Mouse (Mus musculus): Measurements from ENCODE around the gene Ubtd1. TPM values are rescaled to one million over a fixed set of nuclear protein-coding genes. Genes with fewer than 3 reads are reported as not detected.

Gene Ubtd1
- total and polyA plus RNA-seq, 3 experiments, result 3.4 to 5.8 (median 3.6) TPM

DNA sequence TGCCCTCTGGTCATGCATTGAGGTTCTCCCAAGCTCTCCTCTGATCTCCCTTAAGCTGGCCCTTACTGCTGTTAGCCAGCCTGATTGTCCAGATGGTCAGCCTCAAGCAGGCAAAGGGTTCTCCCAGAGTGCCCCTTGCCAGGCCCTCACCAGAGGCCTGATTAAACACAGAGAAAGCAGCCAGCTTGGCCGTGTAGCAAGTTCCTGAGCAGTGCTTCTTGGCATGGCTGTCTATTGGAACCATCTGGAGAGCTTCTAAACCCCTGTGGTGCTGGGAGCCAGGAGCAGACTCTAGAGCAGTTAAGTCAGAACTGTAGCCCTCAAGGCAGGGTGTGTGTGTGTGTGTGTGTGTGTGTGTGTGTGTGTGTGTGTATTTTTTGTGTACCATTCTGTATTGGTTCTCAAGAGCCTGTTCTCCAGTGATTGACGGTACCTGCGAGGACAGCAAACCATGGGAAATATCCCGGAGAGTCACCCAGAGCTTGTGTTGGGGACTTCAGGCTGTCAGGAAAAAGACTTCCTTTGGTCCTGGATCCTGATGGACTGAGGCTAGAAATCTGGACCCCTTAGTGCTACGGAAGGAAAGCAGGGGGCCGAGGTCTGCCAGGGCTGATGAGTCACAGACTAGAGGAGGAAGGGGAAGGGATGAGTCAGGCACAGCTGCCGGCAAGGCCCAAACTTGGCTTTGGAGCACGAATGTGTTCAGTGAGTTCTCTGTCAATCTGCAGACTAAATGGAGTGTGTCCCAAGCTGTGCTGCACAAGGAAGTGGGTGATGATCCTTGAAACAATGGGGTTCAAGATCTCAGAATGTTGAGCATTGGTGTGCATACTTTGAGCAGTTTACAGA is 36.1 kb downstream of the Ubtd1 start:
- H3K79me2 ChIP-seq (replicated peaks; ENCODE audit: control insufficient read depth, extremely low read depth, insufficient read depth, poor library complexity, severe bottlenecking), result no peaks in the 10 kb centered on the region
- peaks cover 25 to 56% of the 10 kb centered on the region in 2 experiments for H3K4me1 ChIP-seq (ENCODE audit: control insufficient read depth in 1 of 2, insufficient read depth in 2 of 2)
- dilution Hi-C loops (cut with MboI; ENCODE audit: extremely low pct_ligation_motif_present, extremely low pct_unique_long_range_greater_than_20kb, low sequenced_read_pairs) (no loop called here), in situ Hi-C loops (cut with MboI; ENCODE audit: low pct_ligation_motif_present, low pct_unique_long_range_greater_than_20kb, low sequenced_read_pairs) (no loop called here)
- H3K4me2 ChIP-seq (ENCODE audit: insufficient read depth, low read depth, poor library complexity, severe bottlenecking), result no peak overlapping the region
- peak; percentile 54 for DNase-seq (ENCODE audit: extremely low read depth)
- no peak overlapping the region for H3K9ac ChIP-seq (ENCODE audit: insufficient read depth, low read depth)
- no peak overlapping the region for H3K27ac ChIP-seq (ENCODE audit: insufficient read depth, low read depth)
- no peak for TF ChIP-seq ZMIZ1 (IDR thresholded peaks at IDR 0.05; ENCODE audit: low read depth, low read length)
- TF ChIP-seq MEF2A (IDR thresholded peaks at IDR 0.05; ENCODE audit: borderline replicate concordance, low read depth, low read length), result no peak
- 0 out of 2 replicates have a peak, but pooled peaks have one; percentile 16 for TF ChIP-seq JUND (conservative IDR thresholded peaks at IDR 0.05; ENCODE audit: low read depth, low read length)
- peak; percentile 37; the same call in 1 of the 2 replicates for TF ChIP-seq EP300 (IDR thresholded peaks at IDR 0.05; ENCODE audit: low read length)
- TF ChIP-seq ELF1 (IDR thresholded peaks at IDR 0.05; ENCODE audit: low read depth, low read length), result 0 out of 2 replicates have a peak, but pooled peaks have one; percentile 29
- TF ChIP-seq ETS1 (conservative IDR thresholded peaks at IDR 0.05; ENCODE audit: low read depth, low read length), result peak; percentile 71
- TF ChIP-seq CTCF (conservative IDR thresholded peaks at IDR 0.05 in 1 of 2, IDR thresholded peaks at IDR 0.05 in 1 of 2; ENCODE audit: low read depth in 2 of 2, low read length in 2 of 2), result no peak
- TF ChIP-seq TCF12 (IDR thresholded peaks at IDR 0.05; ENCODE audit: low read depth, low read length), result 0 out of 2 replicates have a peak, but pooled peaks have one; percentile 27
- no peak overlapping the region for H3K4me3 ChIP-seq (replicated peaks in 1 of 3; ENCODE audit: low read depth in 2 of 3, low read length in 2 of 3, poor library complexity in 1 of 3)
- peaks cover 0 to under 1% of the 10 kb centered on the region in 2 experiments for H3K36me3 ChIP-seq (replicated peaks in 1 of 2; ENCODE audit: control insufficient read depth in 1 of 2, insufficient read depth in 1 of 2, low read length in 1 of 2)
- no peaks in the 10 kb centered on the region for H3K27me3 ChIP-seq (replicated peaks)
- no peaks in the 10 kb centered on the region for H3K9me3 ChIP-seq (replicated peaks; ENCODE audit: low read length)

DNA sequence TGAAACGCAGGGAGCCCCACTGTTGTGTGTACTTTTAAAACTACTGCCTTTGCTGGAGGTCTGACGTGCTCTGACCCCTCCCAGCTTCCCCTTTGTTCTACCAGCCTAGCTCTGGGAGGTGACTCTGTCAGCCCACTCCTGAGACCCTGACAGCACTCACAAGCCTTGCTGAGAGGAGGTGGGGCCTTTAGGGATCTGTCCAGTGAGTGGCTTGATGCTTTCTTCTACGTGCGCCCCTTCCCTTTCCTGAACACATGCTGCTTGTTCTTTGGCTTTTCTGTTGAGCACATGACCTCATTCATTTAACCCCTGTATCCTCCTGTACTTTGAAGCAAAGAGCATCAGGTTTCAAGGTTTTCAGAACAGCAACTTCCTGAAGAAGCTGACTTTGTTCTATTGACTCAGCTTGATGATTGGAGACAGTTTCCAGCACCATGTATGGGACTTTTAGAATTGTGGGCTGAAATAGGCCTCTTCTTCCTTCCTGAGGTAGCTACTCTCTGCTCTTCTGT is 37.5 kb downstream of the Ubtd1 start:
- no peaks in the 10 kb centered on the region for H3K9me3 ChIP-seq (replicated peaks; ENCODE audit: low read length)
- in situ Hi-C loops (cut with MboI; ENCODE audit: low pct_ligation_motif_present, low pct_unique_long_range_greater_than_20kb, low sequenced_read_pairs), result no loop called here
- no peak overlapping the region for H3K4me2 ChIP-seq (ENCODE audit: insufficient read depth, low read depth, poor library complexity, severe bottlenecking)
- DNase-seq (ENCODE audit: extremely low read depth), result peak; percentile 27
- peak overlapping the region in 1 of 3 experiments; percentile 45 for H3K4me3 ChIP-seq (replicated peaks in 1 of 3; ENCODE audit: low read depth in 2 of 3, low read length in 2 of 3, poor library complexity in 1 of 3)
- peaks cover 31 to 62% of the 10 kb centered on the region in 2 experiments for H3K4me1 ChIP-seq (ENCODE audit: control insufficient read depth in 1 of 2, insufficient read depth in 2 of 2)
- H3K79me2 ChIP-seq (replicated peaks; ENCODE audit: control insufficient read depth, extremely low read depth, insufficient read depth, poor library complexity, severe bottlenecking), result no peaks in the 10 kb centered on the region
- peaks cover 0 to 7% of the 10 kb centered on the region in 2 experiments for H3K36me3 ChIP-seq (replicated peaks in 1 of 2; ENCODE audit: control insufficient read depth in 1 of 2, insufficient read depth in 1 of 2, low read length in 1 of 2)
- no peaks in the 10 kb centered on the region for H3K27me3 ChIP-seq (replicated peaks)
- H3K27ac ChIP-seq (ENCODE audit: insufficient read depth, low read depth), result no peak overlapping the region
- TF ChIP-seq EP300 (IDR thresholded peaks at IDR 0.05; ENCODE audit: low read length) (no peak), IRF4 (IDR thresholded peaks at IDR 0.05; ENCODE audit: low read depth, low read length) (no peak), NELFE (IDR thresholded peaks at IDR 0.05; ENCODE audit: low read depth, low read length) (no peak), MAFK (IDR thresholded peaks at IDR 0.05; ENCODE audit: insufficient replicate concordance, low read length) (no peak)
- no peak overlapping the region for H3K9ac ChIP-seq (ENCODE audit: insufficient read depth, low read depth)
- dilution Hi-C loops (cut with MboI; ENCODE audit: extremely low pct_ligation_motif_present, extremely low pct_unique_long_range_greater_than_20kb, low sequenced_read_pairs), result no loop called here

Measured in CH12.LX (cell line).